Mouse (Mus musculus) heart, embryonic 13.5 days (tissue): ENCODE measurements around the gene Cwf19l2. TPM values are rescaled to one million over a fixed set of nuclear protein-coding genes. Genes with fewer than 3 reads are reported as not detected.
A peak's percentile ranks its signal among the peaks of the same experiment; 100 is the strongest.
"Not testable (repeated sequence)": the region's sequence is repeated elsewhere in the genome, so short reads cannot be mapped to it uniquely, and the experiment has no call there.

ENCODE experiments used
- ATAC-seq: fragments of 200-750 bp; cut with Nextera tagmentation; 2 replicates; pipeline ENCODE4 v1.8.0; 2017; ENCODE audit warnings: moderate TSS enrichment; ENCODE audit not compliant: insufficient number of reproducible peaks, low FRiP score, low TSS enrichment; ENCODE audit errors: extremely low read depth
- H3K27ac ChIP-seq: fragments of 300-500 bp; sonication (generic); replicated peaks from 2 replicates; pipeline ENCODE4 v1.5.1; 2015; ENCODE audit warnings: moderate library complexity, mild to moderate bottlenecking, inconsistent platforms
- H3K27me3 ChIP-seq: fragments of 300-500 bp; sonication (generic); replicated peaks from 2 replicates; pipeline ENCODE4 v1.6.1; 2015; ENCODE audit warnings: mild to moderate bottlenecking, inconsistent platforms
- H3K36me3 ChIP-seq: fragments of 300-500 bp; sonication (generic); 2 replicates; pipeline ENCODE4 v1.6.1; 2015; ENCODE audit warnings: mild to moderate bottlenecking, inconsistent platforms
- H3K4me1 ChIP-seq: fragments of 300-500 bp; sonication (generic); 2 replicates; pipeline ENCODE4 v1.6.1; 2015; ENCODE audit warnings: inconsistent platforms
- H3K4me2 ChIP-seq: fragments of 300-500 bp; sonication (generic); 2 replicates; pipeline ENCODE4 v1.6.1; 2015; ENCODE audit warnings: inconsistent platforms, mild to moderate bottlenecking, moderate library complexity
- H3K4me3 ChIP-seq: fragments of 300-500 bp; sonication (generic); 2 replicates; pipeline ENCODE4 v1.5.1; 2015; ENCODE audit warnings: moderate library complexity, mild to moderate bottlenecking, inconsistent platforms
- H3K9ac ChIP-seq: fragments of 300-500 bp; sonication (generic); 2 replicates; pipeline ENCODE4 v1.6.1; 2015; ENCODE audit warnings: inconsistent platforms, mild to moderate bottlenecking, moderate library complexity
- H3K9me3 ChIP-seq: fragments of 300-500 bp; sonication (generic); 2 replicates; pipeline ENCODE4 v1.6.1; 2016; ENCODE audit warnings: inconsistent platforms
- WGBS: fragments of 180-500 bp; shearing (Covaris S2); methylation state at CpG from one replicate; pipeline ENCODE4 v1.1.7; 2015; ENCODE audit warnings: mixed read lengths; 5-methylcytosine and 5-hydroxymethylcytosine counted together
- polyA plus RNA-seq: library from polyadenylated mRNA; unstranded; fragments of >200 nt; fragmentation: Nextera tagmentation; extraction: Ambion mirVana; gene quantifications from 2 replicates; pipeline ENCODE4 v1.2.1, GENCODE M21; 2015

The Cwf19l2 gene
- polyA plus RNA-seq: 9.1 and 9.3 TPM in 2 replicates

- peak within 1 kb of the TSS; percentile 75 for H3K4me2 ChIP-seq
- no peaks in the 10 kb centered on the region for H3K36me3 ChIP-seq
- peak; percentile 63 for ATAC-seq
- peaks cover 10% of the 10 kb centered on the region for H3K4me1 ChIP-seq
- peak within 1 kb of the TSS; percentile 84 for H3K27ac ChIP-seq
- no peaks in the 10 kb centered on the region for H3K9me3 ChIP-seq
- H3K4me3 ChIP-seq: peak within 1 kb of the TSS; percentile 82
- H3K27me3 ChIP-seq: no peaks in the 10 kb centered on the region
- WGBS: under 1% methylated on average over 28 of the region's 28 CpGs
- H3K9ac ChIP-seq: peak within 1 kb of the TSS; percentile 87
Observed at GRCm38 (mm10) chr9:3403251-3404208, at the start of gene Cwf19l2. Gene Cwf19l2 (plus strand): TSS chr9:3403592.

DNA sequence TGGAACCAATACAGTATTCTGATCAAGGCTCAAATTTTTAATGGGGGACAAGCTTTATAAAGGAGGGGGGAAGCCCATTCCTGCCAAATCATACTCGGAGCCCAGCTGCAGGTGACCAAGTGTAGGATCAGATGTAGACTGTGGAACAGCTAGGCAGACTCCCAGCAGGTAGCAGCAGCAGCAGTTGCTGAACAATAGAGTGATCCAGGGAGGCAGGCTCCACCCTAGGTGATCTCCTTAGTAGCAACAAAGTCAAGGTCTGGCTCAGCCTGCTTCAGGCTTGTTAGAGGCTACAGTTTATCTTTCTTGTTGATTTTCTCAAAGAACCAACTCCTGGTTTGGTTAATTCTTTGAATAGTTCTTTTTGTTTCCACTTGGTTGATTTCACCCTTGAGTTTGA, 27.1 kb upstream of the Cwf19l2 start:
- not testable (repeated sequence) for H3K4me3 ChIP-seq, H3K4me1 ChIP-seq, ATAC-seq, H3K9me3 ChIP-seq, H3K27ac ChIP-seq, H3K27me3 ChIP-seq, H3K4me2 ChIP-seq, H3K9ac ChIP-seq
- peaks cover 38% of the 10 kb centered on the region for H3K36me3 ChIP-seq
- 68% methylated on average over 1 of the region's 1 CpGs for WGBS

DNA sequence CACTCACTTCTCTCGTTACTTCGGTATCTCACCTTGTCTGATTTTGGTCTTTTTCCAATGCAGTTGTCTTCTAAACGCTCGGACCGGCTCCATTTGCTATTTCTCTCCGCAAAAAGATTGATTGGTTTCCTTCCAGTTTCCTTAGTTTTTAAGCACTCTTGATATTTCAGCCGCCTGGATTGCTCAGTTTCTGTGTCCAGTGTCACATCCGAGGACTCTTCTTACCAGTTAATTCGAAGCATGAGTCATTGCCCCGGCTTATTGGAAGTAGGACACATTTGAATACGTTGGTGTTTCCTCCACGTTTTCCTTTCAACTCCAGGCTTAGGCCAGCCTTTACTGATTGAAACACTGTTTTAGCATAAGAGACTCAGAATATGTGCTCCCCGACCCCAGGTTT, 980 bp downstream of the Cwf19l2 start:
- no peaks in the 10 kb centered on the region for H3K9me3 ChIP-seq
- no peaks in the 10 kb centered on the region for H3K36me3 ChIP-seq

GRCm38 (mm10) chr9:3439555-3440300, 36.3 kb downstream of the Cwf19l2 start:
- not testable (repeated sequence) for H3K4me1 ChIP-seq, H3K4me2 ChIP-seq, H3K9ac ChIP-seq, H3K27ac ChIP-seq, H3K36me3 ChIP-seq, H3K4me3 ChIP-seq, H3K27me3 ChIP-seq, ATAC-seq, H3K9me3 ChIP-seq
- WGBS: 77% methylated on average over 6 of the region's 6 CpGs

More for the DNA sequence above, 980 bp downstream of the Cwf19l2 start:
- peak overlapping the region; percentile 84 for H3K27ac ChIP-seq
- H3K4me2 ChIP-seq: peak overlapping the region; percentile 75
- ATAC-seq: no peak
- H3K4me3 ChIP-seq: peak overlapping the region; percentile 82
- peak overlapping the region; percentile 87 for H3K9ac ChIP-seq
- H3K4me1 ChIP-seq: peaks cover 10% of the 10 kb centered on the region
- H3K27me3 ChIP-seq: no peaks in the 10 kb centered on the region
- WGBS: 1% methylated on average over 13 of the region's 13 CpGs

- no peak for ATAC-seq
- Histone ChIP-seq H3K4me3 (no peak overlapping the region), H3K9ac (no peak overlapping the region), H3K36me3 (peaks cover 37% of the 10 kb centered on the region), H3K4me1 (no peaks in the 10 kb centered on the region), H3K27ac (no peak overlapping the region), H3K4me2 (no peak overlapping the region), H3K27me3 (no peaks in the 10 kb centered on the region), H3K9me3 (no peaks in the 10 kb centered on the region)
Observed at GRCm38 (mm10) chr9:3471897-3472296, 68.5 kb downstream of the Cwf19l2 start.

GRCm38 (mm10) chr9:3518645-3519044, 115.3 kb downstream of the Cwf19l2 start:
- 75% methylated on average over 1 of the region's 1 CpGs for WGBS
- no peak overlapping the region for H3K4me2 ChIP-seq
- H3K4me1 ChIP-seq: no peaks in the 10 kb centered on the region
- ATAC-seq: no peak
- H3K9ac ChIP-seq: no peak overlapping the region
- no peak overlapping the region for H3K4me3 ChIP-seq
- no peak overlapping the region for H3K27ac ChIP-seq
- H3K27me3 ChIP-seq: no peaks in the 10 kb centered on the region
- no peaks in the 10 kb centered on the region for H3K36me3 ChIP-seq
- no peaks in the 10 kb centered on the region for H3K9me3 ChIP-seq

DNA sequence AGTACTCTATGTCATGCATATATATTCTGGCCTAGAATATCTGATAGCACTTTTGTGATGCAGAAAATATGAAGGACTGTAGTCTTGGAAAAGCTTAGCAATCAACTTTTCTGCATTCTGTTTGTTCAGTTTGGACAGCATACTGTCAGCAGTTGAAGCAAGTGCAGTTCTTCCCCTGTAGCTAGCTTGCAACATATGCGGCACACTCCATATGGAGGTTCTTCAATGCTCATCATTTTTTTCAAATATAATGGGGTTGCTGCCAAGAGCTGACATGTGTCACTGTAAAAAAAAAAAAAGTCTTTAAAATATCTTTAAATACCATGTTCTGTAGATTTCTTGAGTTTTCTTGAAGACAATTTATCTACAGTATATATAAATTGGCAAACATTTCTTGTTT, 115.8 kb downstream of the Cwf19l2 start:
- Histone ChIP-seq H3K27me3 (no peaks in the 10 kb centered on the region), H3K4me1 (no peaks in the 10 kb centered on the region), H3K36me3 (no peaks in the 10 kb centered on the region), H3K9ac (no peak overlapping the region), H3K9me3 (no peaks in the 10 kb centered on the region), H3K27ac (no peak overlapping the region), H3K4me2 (no peak overlapping the region), H3K4me3 (no peak overlapping the region)
- WGBS: 82% methylated on average over 1 of the region's 1 CpGs
- no peak for ATAC-seq

DNA sequence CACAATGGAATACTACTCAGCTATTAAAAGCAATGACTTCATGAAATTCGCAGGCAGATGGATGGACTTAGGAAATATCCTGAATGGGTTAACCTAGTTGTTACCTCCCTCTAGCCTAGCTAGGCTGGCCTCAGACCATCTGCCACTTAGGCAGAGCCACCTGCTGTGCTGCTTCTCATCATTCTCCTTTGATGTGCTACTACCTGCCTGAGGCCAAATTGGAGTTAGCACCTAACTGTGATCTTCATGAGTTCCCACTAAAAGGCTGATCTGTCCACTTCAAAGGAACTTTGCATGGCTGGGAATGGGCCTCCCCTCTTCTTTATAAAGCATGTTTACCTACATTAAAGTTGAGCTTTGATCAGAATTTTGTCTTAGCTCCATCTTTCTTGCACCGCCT, 117.6 kb downstream of the Cwf19l2 start:
- no peaks in the 10 kb centered on the region for H3K36me3 ChIP-seq
- no peak overlapping the region for H3K9ac ChIP-seq
- ATAC-seq: no peak
- no peaks in the 10 kb centered on the region for H3K27me3 ChIP-seq
- no peak overlapping the region for H3K4me2 ChIP-seq
- H3K9me3 ChIP-seq: no peaks in the 10 kb centered on the region
- H3K4me1 ChIP-seq: no peaks in the 10 kb centered on the region
- 69% methylated on average over 2 of the region's 2 CpGs for WGBS
- H3K27ac ChIP-seq: no peak overlapping the region
- no peak overlapping the region for H3K4me3 ChIP-seq

Other genes with a start within 250 kb of the Cwf19l2 start
- gene Alkbh8, start 68.5 kb upstream of the Cwf19l2 start, polyA plus RNA-seq: 14.3 and 15.9 TPM in 2 replicates
- gene Gucy1a2, start 129.2 kb downstream of the Cwf19l2 start, polyA plus RNA-seq: 0.65 and 0.76 TPM in 2 replicates